Mouse (Mus musculus) spleen, postnatal 0 days (tissue): Measurements from ENCODE around the gene Olfr1089. TPM values are rescaled to one million over a fixed set of nuclear protein-coding genes. Genes with fewer than 3 reads are reported as not detected.

Experiments
- polyA plus RNA-seq: library from polyadenylated mRNA; unstranded; fragments of >200 nt; fragmentation: Nextera tagmentation; extraction: Ambion mirVana; gene quantifications from 2 replicates; pipeline ENCODE4 v1.2.1, GENCODE M21; 2015

The Olfr1089 gene
- polyA plus RNA-seq = not detected in 2 replicates

DNA sequence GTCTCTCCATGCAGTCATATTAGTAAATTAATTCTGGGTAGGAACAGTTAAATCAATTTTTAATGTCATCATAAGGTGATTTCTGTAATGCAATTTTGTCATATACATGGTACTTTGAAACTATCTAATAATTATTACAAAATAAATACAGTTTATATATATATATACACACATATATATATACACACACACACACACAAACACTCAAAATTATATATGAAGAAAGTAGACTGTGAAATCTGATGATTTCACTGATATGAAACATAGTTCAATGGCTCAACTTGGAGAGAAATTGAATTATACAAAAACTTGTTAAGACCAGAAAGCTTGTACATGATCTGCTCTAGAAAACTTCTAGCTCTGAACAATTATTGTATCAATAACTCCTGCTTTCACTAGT is at the start of gene Olfr1089:
TSS of gene Olfr1089 (minus strand) at position 101 of the 400 bp plus-strand sequence.

GRCm38 (mm10) chr2:86782179-86782578 is 48.7 kb upstream of the Olfr1089 start, which contains the start of gene Olfr1093:
Gene Olfr1093 (plus strand): TSS chr2:86782479.

DNA sequence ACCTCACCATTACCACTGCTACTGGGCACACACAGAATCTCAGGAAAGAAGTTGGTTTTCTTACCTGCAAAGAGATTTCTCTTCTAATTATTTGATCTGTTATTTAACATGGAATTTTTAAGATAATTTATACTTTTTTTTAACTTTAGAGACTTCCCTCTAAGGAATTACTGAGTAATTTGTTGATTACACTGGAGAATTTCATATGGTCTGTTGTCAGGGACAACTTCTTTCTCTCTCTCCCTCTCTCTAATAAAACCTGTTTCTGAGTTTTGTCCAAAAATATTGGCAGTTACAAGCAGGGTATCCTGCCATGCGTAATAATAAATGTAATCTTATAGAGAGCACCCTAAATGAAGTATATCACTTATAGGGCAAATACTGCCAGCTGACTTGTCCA is 25.4 kb upstream of the Olfr1089 start, which contains the start of gene Olfr1090:
TSS of gene Olfr1090 (minus strand) at position 101 of the 400 bp plus-strand sequence.

DNA sequence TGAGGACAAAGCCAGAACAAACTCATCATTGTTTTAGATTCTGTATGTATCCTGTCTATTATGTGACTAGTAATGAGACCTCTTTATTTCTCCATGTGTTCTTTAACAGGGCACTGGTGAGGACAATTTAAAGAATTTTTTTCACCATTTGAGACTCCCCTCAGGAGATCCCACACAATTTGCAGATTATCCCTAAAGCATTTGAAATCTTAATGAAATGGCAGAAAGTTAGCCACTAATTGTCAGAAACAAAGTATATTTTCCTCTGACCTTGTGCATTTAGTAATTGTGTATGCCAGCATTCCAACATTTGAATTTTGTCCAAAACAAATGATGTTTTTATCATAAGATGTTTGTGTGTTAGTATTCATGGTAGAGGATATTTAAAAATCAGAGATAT is 35.2 kb downstream of the Olfr1089 start, which contains the start of gene Olfr1087:
TSS of gene Olfr1087 (minus strand) at position 101 of the 400 bp plus-strand sequence.

Other genes starting within 250 kb of the Olfr1089 start
- not detected in 2 replicates for gene Olfr228, start 246.3 kb downstream of the Olfr1089 start, polyA plus RNA-seq
- not detected in 2 replicates for gene Olfr1076, start 225.2 kb downstream of the Olfr1089 start, polyA plus RNA-seq
- gene Olfr1079, start 191.2 kb downstream of the Olfr1089 start, polyA plus RNA-seq = not detected in 2 replicates
- not detected in 2 replicates for gene Olfr1080, start 175.5 kb downstream of the Olfr1089 start, polyA plus RNA-seq
- gene Olfr1082, start 134.7 kb downstream of the Olfr1089 start, polyA plus RNA-seq = not detected in 2 replicates
- not detected in 2 replicates for gene Olfr1084, start 94.0 kb downstream of the Olfr1089 start, polyA plus RNA-seq
- not detected in 2 replicates for gene Olfr1085, start 71.7 kb downstream of the Olfr1089 start, polyA plus RNA-seq
- not detected in 2 replicates for gene Olfr1086, start 53.6 kb downstream of the Olfr1089 start, polyA plus RNA-seq
- gene Olfr1087, start 35.3 kb downstream of the Olfr1089 start, polyA plus RNA-seq = not detected in 2 replicates
- not detected in 2 replicates for gene Olfr1090, start 25.3 kb upstream of the Olfr1089 start, polyA plus RNA-seq
- not detected in 2 replicates for gene Olfr1093, start 48.8 kb upstream of the Olfr1089 start, polyA plus RNA-seq
- gene Olfr141, start 76.3 kb upstream of the Olfr1089 start, polyA plus RNA-seq = not detected in 2 replicates
- gene Olfr1094, start 91.0 kb upstream of the Olfr1089 start, polyA plus RNA-seq = not detected in 2 replicates
- not detected in 2 replicates for gene Olfr1095, start 118.0 kb upstream of the Olfr1089 start, polyA plus RNA-seq
- gene Gm13723, start 141.1 kb upstream of the Olfr1089 start, polyA plus RNA-seq = not detected in 2 replicates
- gene Olfr1097, start 158.5 kb upstream of the Olfr1089 start, polyA plus RNA-seq = not detected in 2 replicates
- gene Olfr1098, start 190.8 kb upstream of the Olfr1089 start, polyA plus RNA-seq = not detected in 2 replicates
- not detected in 2 replicates for gene Olfr1099, start 227.0 kb upstream of the Olfr1089 start, polyA plus RNA-seq
- not detected in 2 replicates for gene Olfr1100, start 246.3 kb upstream of the Olfr1089 start, polyA plus RNA-seq